26 mouse cellular contexts compared by ENCODE assay signal in genomic region chr2:72282733-72283132, GRCm38 (mm10). TPM values are rescaled to one million over a fixed set of nuclear protein-coding genes. Genes with fewer than 3 reads are reported as not detected.
DNase-seq lines count a peak whose midpoint lies in the region; ATAC-seq lines count a peak whose summit lies in the region.
"Had no signal": no experiment of that assay in that cellular context is flagged by ENCODE, and none has a peak within 500 bp of the region (broad histone marks: within the 10 kb centered on the region; RNA-seq: fewer than 3 reads in every experiment).

No protein-coding gene starts in this region.

- WGBS in heart, embryonic 13.5 days = 64% methylated on average over 4 of the region's 4 CpGs
- WGBS in midbrain, embryonic 11.5 days = 82% methylated on average over 4 of the region's 4 CpGs

- H3K4me3 ChIP-seq in heart, embryonic 13.5 days = no peak overlapping the region
- no peak overlapping the region for H3K4me3 ChIP-seq in midbrain, embryonic 11.5 days (ENCODE audit: low read depth, low read length)
- H3K4me3 ChIP-seq: embryonic facial prominence, embryonic 13.5 days; forebrain, embryonic 12.5 days; gastrocnemius, adult 2 months; hindbrain, embryonic 13.5 days; kidney, embryonic 15.5 days had no signal

- H3K9me3 ChIP-seq in heart, embryonic 13.5 days = no peaks in the 10 kb centered on the region
- no peaks in the 10 kb centered on the region for H3K9me3 ChIP-seq in midbrain, embryonic 11.5 days (ENCODE audit: control insufficient read depth, low read length)
- H3K9me3 ChIP-seq: embryonic facial prominence, embryonic 13.5 days; forebrain, embryonic 12.5 days; hindbrain, embryonic 13.5 days; kidney, embryonic 15.5 days had no signal

- H3K36me3 ChIP-seq in heart, embryonic 13.5 days = no peaks in the 10 kb centered on the region
- H3K36me3 ChIP-seq in midbrain, embryonic 11.5 days (ENCODE audit: control insufficient read depth, insufficient read depth, low read length) = no peaks in the 10 kb centered on the region
- H3K36me3 ChIP-seq: embryonic facial prominence, embryonic 13.5 days; forebrain, embryonic 12.5 days; hindbrain, embryonic 13.5 days; kidney, embryonic 15.5 days had no signal

- H3K4me1 ChIP-seq in heart, embryonic 13.5 days = peaks cover 30% of the 10 kb centered on the region
- H3K4me1 ChIP-seq in midbrain, embryonic 11.5 days (ENCODE audit: control insufficient read depth, insufficient read depth, low read length) = no peaks in the 10 kb centered on the region

- no peak for DNase-seq in heart, postnatal 4 days
- DNase-seq in thymus, postnatal 0 days (ENCODE audit: low spot score) = peak; percentile 35
- no peak for DNase-seq in thymus, postnatal 36 days
- peak; percentile 49 for DNase-seq in T-cell, adult 2 months (ENCODE audit: low spot score)
- peak; percentile 71 for DNase-seq in naive thymus-derived CD4-positive, alpha-beta T cell, adult 2 months (ENCODE audit: low read depth)
- DNase-seq in cerebellum, adult 9-11 months = no peak
- no peak for DNase-seq in midbrain, embryonic 11.5 days (ENCODE audit: low spot score, missing footprints)
- DNase-seq: adrenal gland, adult 8-10 months; cerebellum, adult 11 months; cerebellum, adult 9-10 months; cerebellum, postnatal 36 days; gastrocnemius, adult 2 months; gastrocnemius, postnatal 25 days; heart, adult 11 months; kidney, adult 2 months had no signal

- peak overlapping the region; percentile 36; the same call in 1 of the 2 replicates for H3K27ac ChIP-seq in heart, embryonic 13.5 days (replicated peaks)
- H3K27ac ChIP-seq in midbrain, embryonic 11.5 days (ENCODE audit: low read depth, low read length) = no peak overlapping the region
- H3K27ac ChIP-seq: embryonic facial prominence, embryonic 13.5 days; forebrain, embryonic 12.5 days; gastrocnemius, adult 2 months; hindbrain, embryonic 13.5 days; hindbrain, postnatal 0 days; kidney, embryonic 15.5 days had no signal

- H3K27me3 ChIP-seq in heart, embryonic 13.5 days (replicated peaks) = no peaks in the 10 kb centered on the region
- H3K27me3 ChIP-seq in midbrain, embryonic 11.5 days (ENCODE audit: control insufficient read depth, insufficient read depth, low read length) = peaks cover 5% of the 10 kb centered on the region; the same call in 1 of the 2 replicates
- H3K27me3 ChIP-seq: CH12.LX, Patski had no signal

- no peak overlapping the region for H3K9ac ChIP-seq in heart, embryonic 13.5 days
- H3K9ac ChIP-seq in midbrain, embryonic 11.5 days (ENCODE audit: low read length) = no peak overlapping the region
- H3K9ac ChIP-seq: embryonic facial prominence, embryonic 13.5 days; forebrain, embryonic 12.5 days; hindbrain, embryonic 13.5 days; kidney, embryonic 15.5 days had no signal

- H3K4me2 ChIP-seq in heart, embryonic 13.5 days = no peak overlapping the region
- no peak overlapping the region for H3K4me2 ChIP-seq in midbrain, embryonic 11.5 days
- H3K4me2 ChIP-seq: embryonic facial prominence, embryonic 13.5 days; forebrain, embryonic 12.5 days; heart, embryonic 11.5 days; hindbrain, embryonic 13.5 days; kidney, embryonic 15.5 days had no signal

- ATAC-seq in heart, embryonic 13.5 days (ENCODE audit: extremely low read depth, insufficient number of reproducible peaks, low FRiP score, low TSS enrichment) = no peak
- no peak for ATAC-seq in midbrain, embryonic 11.5 days (ENCODE audit: low FRiP score)
- ATAC-seq: forebrain, embryonic 16.5 days; hindbrain, postnatal 0 days; intestine, embryonic 16.5 days; Patski had no signal

RNA-seq across cellular contexts. Expression of gene Map3k20, which starts 2.7 kb away (rescaled TPM):
- 43.9 and 44.8 TPM in 2 replicates for polyA plus RNA-seq in heart, embryonic 13.5 days (2015; fragmentation: Nextera tagmentation; extraction: Ambion mirVana)
- total RNA-seq in heart, postnatal 4 days (2021) = 100 to 1,000 TPM; 223 to 231 TPM
- polyA plus RNA-seq in thymus, postnatal 0 days (2015; fragmentation: Nextera tagmentation; extraction: Ambion mirVana) = 8.3 and 9.4 TPM in 2 replicates
- polyA plus RNA-seq in midbrain, embryonic 11.5 days (2014; fragmentation: Nextera tagmentation; extraction: Ambion mirVana) = 7.5 and 8.3 TPM in 2 replicates

Comparison
In these comparisons a context has a peak if more than half of its experiments do, and no peak if none do; other contexts are left out.
1. DNase-seq: peak in thymus, postnatal 0 days (single experiment), T-cell, adult 2 months (single experiment) and naive thymus-derived CD4-positive, alpha-beta T cell, adult 2 months (single experiment); none in heart, postnatal 4 days (single experiment), thymus, postnatal 36 days (0 of 2), cerebellum, adult 9-11 months (single experiment) and midbrain, embryonic 11.5 days (single experiment).